Mouse (Mus musculus): ENCODE measurements around the gene Cnga1.

DNA sequence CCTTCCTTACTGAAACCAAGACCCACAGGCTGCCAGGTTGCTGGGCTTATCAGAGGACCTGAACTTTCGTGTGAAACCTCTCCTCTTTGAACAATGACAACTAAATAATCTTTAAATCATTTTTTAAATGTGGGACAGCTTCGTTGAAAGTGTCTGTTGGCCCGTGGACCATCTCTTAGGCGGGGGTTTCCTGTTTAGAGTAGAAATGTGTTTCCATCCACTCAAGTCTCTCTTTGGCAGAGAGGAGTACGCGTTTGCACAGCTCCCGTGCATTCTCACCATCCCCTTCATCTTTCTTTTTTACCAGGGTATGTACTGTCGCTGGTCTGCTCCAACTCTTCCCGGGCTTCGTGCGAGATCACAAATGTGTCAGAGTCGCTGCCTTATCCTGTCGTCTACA, 14.3 kb upstream of the Cnga1 start:
- TF ChIP-seq CTCF (IDR thresholded peaks at IDR 0.05; ENCODE audit: borderline replicate concordance, insufficient read depth, low read depth, low read length) (no peak), POLR2A (IDR thresholded peaks at IDR 0.05; ENCODE audit: borderline replicate concordance, insufficient read depth, low read length) (no peak)
